Mouse (Mus musculus): ENCODE data around the gene Tmem39b.

The Tmem39b gene

GRCm38 (mm10) chr4:129683901-129684493 is 12.6 kb downstream of the Tmem39b start:
- DNase-seq (ENCODE audit: low spot score in 2 of 2): no peak

- DNase-seq (ENCODE audit: low spot score in 2 of 2): no peak
Observed at GRCm38 (mm10) chr4:129681837-129682236, 14.8 kb downstream of the Tmem39b start.

- DNase-seq (ENCODE audit: low spot score in 2 of 2): no peak
Observed at GRCm38 (mm10) chr4:129672878-129673449, 23.7 kb downstream of the Tmem39b start.

- DNase-seq (ENCODE audit: low spot score in 2 of 2): peak; percentile 95 to 96
Observed at GRCm38 (mm10) chr4:129672083-129672877, 24.4 kb downstream of the Tmem39b start, which contains the start of gene Kpna6. TSS of gene Kpna6 (minus strand) at chr4:129672767.

DNA sequence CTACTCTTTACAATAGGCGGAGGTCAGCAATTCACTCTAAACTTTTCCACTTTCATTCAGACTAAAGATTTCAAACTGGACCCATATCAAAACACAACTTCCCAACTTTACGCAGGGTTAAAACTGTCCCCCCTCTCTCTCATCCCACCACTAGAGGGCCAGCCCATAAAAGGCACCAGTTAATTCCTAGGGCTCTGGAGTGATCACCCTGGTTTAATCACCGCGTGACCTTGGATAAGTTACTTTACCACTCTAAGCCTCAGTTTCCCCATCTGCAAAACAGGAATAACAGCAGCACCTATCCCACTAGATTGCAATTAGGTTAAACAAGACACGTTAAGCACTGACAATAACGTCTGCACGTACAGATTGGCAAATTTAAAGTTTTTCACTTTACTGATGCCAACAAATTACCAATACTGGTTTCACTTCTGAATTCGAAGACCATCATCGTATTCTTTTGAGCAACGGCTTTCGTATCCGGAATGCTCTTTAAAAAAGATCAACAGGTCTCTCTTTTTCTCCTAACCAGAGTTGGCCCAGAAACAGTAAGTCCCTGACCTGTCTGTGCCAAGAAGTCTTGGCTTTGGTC is 25.1 kb downstream of the Tmem39b start:
- DNase-seq (ENCODE audit: low spot score in 2 of 2): peak; percentile 38 to 41

GRCm38 (mm10) chr4:129662255-129662813 is 34.3 kb downstream of the Tmem39b start:
- no peak for DNase-seq (ENCODE audit: low spot score in 2 of 2)

DNA sequence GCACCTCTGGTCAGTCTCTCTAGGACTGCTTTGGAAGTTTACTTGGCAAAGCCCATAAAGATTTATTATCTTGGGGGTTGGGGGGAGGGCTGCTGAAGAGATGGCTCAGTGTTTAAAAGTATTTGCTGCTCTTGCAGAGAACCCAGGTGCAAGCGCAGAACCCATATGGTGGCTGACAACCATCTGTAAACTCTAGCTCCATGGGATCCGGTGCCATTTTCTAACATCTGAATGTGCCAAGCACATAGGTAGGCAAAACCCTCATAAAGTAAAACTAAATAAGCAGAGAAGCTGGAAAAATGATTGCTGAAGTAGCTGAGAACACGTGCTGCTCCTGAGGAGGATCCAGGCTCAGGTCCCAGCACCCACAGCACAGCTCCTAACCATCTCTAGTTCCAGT is 35.1 kb downstream of the Tmem39b start:
- DNase-seq (ENCODE audit: low spot score in 2 of 2): no peak

GRCm38 (mm10) chr4:129654770-129655169 is 41.9 kb downstream of the Tmem39b start:
- no peak for DNase-seq (ENCODE audit: low spot score in 2 of 2)

DNA sequence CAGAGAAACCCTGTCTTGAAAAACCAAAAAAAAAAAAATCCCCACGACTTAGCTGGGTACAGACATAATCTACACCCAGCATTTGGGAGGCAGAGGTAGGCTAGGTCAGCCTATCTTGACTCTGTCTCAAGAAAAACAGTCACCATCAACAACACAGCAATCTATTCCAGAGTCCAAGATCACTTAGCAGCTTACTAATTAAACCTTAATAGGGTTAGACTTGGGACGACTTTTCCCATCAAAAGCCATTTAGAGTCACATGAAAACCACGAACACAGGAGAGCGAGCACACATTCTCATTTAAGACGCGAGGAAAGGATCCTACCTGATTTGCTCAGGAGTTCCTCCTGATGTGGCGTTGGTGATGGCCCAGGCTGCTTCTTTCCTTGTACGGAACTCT is 46.3 kb downstream of the Tmem39b start:
- DNase-seq (ENCODE audit: low spot score in 2 of 2): no peak

- DNase-seq (ENCODE audit: low spot score in 2 of 2): no peak
Observed at GRCm38 (mm10) chr4:129648656-129649055, 48.0 kb downstream of the Tmem39b start.

GRCm38 (mm10) chr4:129645204-129645603 is 51.4 kb downstream of the Tmem39b start:
- DNase-seq (ENCODE audit: low spot score in 2 of 2): peak in 1 of 2 experiments; percentile 23

DNA sequence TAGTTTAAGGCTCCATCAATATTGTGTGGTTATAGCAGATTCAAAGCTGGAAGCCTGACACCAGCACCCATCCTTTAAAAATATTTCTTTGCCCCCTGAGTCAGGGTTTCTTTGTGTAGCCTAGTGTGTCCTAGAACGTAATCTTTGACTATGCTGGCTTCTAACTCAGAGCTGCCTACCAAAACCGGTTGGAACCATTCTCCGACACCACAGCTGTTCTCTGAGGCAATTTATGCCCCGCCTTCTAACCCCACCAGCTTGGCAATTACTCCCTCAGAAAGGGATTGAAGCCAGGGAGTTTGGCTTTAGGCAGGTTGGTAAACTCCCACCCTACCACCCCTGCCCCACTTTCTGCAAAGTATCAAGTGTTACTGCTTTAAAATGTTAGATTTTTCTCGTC is 54.9 kb downstream of the Tmem39b start:
- DNase-seq (ENCODE audit: low spot score in 2 of 2): no peak

DNA sequence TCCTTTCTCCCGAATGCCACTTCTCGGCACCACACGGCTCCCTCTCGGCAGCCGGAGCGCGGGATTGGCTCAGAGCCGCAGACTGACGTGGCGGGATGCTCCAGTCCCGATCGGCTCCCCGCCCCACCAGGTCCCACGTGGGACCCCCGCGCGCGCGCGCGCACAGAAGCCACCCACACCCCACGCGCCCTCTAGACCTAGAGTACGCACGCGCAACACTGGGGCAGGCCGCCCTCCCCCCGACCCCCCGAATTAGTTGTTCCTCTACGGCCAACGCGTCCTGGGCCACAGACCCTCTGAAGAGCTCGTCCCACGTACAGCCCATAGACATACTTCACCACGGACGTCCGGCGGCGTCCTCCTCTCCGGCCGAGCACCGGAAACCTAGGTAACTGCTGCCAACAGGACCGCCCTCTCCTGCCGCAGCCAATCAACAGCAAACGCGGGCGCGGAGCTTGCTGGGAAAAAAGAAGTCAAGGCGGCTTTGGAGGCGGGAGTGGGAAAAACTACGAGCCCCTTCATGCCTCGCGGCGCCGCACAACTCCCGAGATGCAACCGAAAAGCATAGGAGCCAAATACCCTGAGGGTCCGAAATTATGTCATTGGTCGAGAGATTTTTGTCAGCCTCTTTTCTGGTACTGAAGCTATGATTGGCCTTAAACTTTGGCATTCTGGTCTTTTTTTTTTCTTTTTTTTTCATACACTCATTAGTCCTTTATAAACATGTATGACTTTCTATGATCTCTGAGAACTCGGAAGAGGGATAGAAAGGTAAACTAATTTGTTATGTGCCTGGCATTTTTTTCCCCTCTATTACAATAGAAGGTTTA is 55.8 kb downstream of the Tmem39b start, which contains the start of gene Txlna:
Txlna (minus strand) TSS at position 428 of the 830 bp plus-strand sequence.
- peak; percentile 98 for DNase-seq (ENCODE audit: low spot score in 2 of 2)

GRCm38 (mm10) chr4:129640101-129640637 is 56.5 kb downstream of the Tmem39b start:
- DNase-seq (ENCODE audit: low spot score in 2 of 2): no peak

DNA sequence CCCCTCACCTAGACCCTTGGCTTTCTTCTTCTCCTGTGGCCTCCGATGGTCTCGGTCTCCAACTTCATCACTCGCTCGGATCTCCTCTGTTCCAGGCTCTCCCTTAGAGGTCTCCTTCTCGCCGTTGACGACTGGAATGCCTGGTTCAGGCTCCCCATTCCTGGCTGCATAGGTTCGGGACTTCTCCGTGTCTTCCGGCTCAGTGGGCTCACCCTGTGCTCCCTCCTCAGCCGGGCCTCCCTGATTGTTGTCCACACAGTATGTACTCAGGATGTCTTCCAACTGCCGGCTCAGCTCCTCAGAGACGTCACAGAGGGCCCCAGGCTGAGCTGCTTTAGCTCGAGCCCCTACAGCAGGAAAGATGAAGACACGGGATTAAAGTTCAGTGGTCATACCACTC is 57.4 kb downstream of the Tmem39b start:
- DNase-seq (ENCODE audit: low spot score in 2 of 2): no peak

DNA sequence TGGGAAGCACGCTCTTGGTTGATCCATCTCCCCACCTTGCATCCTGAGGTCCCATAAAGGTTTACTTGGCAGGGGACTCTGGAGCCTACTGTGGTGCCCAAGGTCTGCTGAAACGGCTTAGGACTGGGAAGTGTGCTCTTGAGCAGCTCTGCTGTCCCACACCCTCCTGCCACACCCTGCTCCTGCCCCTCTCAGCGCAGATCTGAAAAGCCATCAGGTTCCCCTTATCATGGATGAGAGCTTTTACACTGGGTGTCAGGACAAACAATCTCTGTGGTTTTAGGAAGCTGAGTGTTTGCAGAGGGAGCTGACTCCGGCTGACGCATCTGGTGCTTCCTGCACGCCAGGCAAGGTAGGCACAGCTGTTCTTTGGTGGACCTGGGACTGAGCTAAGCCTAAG is 62.8 kb downstream of the Tmem39b start:
- no peak for DNase-seq (ENCODE audit: low spot score in 2 of 2)

GRCm38 (mm10) chr4:129631867-129632266 is 64.8 kb downstream of the Tmem39b start:
- DNase-seq (ENCODE audit: low spot score in 2 of 2): no peak

DNA sequence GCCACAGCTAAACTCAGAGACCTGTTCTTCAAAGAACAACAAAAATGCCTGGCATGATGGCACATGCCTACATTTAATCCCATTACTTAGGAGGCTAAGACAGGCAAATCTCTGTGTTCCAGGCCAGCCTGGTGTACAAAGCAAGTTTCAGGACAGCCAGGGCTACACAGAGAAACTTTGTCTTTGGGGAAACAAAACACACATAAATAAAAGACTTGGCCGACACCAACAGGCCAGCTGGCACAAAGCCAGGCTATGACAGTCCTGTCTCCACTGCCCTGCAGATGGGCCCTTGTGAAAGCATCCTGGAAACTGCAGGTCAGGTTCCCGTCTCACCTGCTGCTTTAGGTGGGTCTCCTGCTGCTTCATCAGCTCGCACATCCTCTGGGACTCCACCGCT is 65.7 kb downstream of the Tmem39b start:
- DNase-seq (ENCODE audit: low spot score in 2 of 2): no peak
